Mouse (Mus musculus): ENCODE measurements around the gene Ankrd22. TPM values are rescaled to one million over a fixed set of nuclear protein-coding genes. Genes with fewer than 3 reads are reported as not detected.

The Ankrd22 gene
- polyA plus RNA-seq (2014; fragmentation: Nextera tagmentation; extraction: Ambion mirVana) = 0.94 and 1.6 TPM in 2 replicates

DNA sequence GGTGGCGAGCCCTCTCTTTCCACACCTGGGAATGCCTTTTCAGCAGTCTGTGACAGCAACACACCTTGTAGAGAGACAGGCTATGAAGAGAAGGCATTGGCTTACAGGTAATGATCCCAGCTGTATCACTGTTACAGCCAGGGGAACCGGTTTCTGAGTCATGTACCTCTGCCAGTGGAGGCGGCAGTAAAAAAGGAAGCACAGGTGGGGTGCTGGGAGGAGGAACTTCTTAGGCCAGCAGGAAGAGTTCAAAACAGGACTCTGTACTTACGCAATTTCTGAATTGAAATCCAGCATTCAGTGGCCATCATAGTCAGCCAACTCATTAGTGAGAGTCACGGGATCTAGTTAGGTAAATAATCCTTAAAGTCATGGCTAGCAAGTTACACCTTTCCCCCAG, at the start of gene Ankrd22:
Gene Ankrd22 (minus strand): TSS at position 163 of the 400 bp plus-strand sequence.
- 63% methylated on average over 5 of the region's 5 CpGs for WGBS
- Histone ChIP-seq H3K4me2 (ENCODE audit: low read length) (no peak within 1 kb of the TSS), H3K4me1 (replicated peaks; ENCODE audit: control insufficient read depth, insufficient read depth, low read length) (no peaks in the 10 kb centered on the region), H3K36me3 (ENCODE audit: control insufficient read depth, insufficient read depth, low read length) (no peaks in the 10 kb centered on the region), H3K27me3 (replicated peaks; ENCODE audit: control insufficient read depth, insufficient read depth, low read length) (no peaks in the 10 kb centered on the region), H3K9ac (ENCODE audit: low read length) (no peak within 1 kb of the TSS), H3K27ac (ENCODE audit: low read depth) (no peak within 1 kb of the TSS), H3K9me3 (ENCODE audit: control insufficient read depth, low read length) (no peaks in the 10 kb centered on the region), H3K4me3 (ENCODE audit: low read depth, low read length) (no peak within 1 kb of the TSS)
- ATAC-seq (replicated peaks; ENCODE audit: low FRiP score, low TSS enrichment, low read depth) = peak; percentile 88
- peak; percentile 59 for DNase-seq (ENCODE audit: low spot score)

- no peak overlapping the region for H3K4me3 ChIP-seq (ENCODE audit: low read depth, low read length)
- no peaks in the 10 kb centered on the region for H3K36me3 ChIP-seq (ENCODE audit: control insufficient read depth, insufficient read depth, low read length)
- no peak for ATAC-seq (replicated peaks; ENCODE audit: low FRiP score, low TSS enrichment, low read depth)
- H3K4me2 ChIP-seq (ENCODE audit: low read length) = no peak overlapping the region
- H3K4me1 ChIP-seq (replicated peaks; ENCODE audit: control insufficient read depth, insufficient read depth, low read length) = 0 out of 2 replicates have a peak, but pooled peaks cover 12% of the 10 kb centered on the region
- H3K9ac ChIP-seq (ENCODE audit: low read length) = no peak overlapping the region
- no peak overlapping the region for H3K27ac ChIP-seq (ENCODE audit: low read depth)
- no peaks in the 10 kb centered on the region for H3K27me3 ChIP-seq (replicated peaks; ENCODE audit: control insufficient read depth, insufficient read depth, low read length)
- 49% methylated on average over 4 of the region's 4 CpGs for WGBS
- DNase-seq (ENCODE audit: low spot score) = no peak
- no peaks in the 10 kb centered on the region for H3K9me3 ChIP-seq (ENCODE audit: control insufficient read depth, low read length)
Measured at GRCm38 (mm10) chr19:34214136-34214535, 48.3 kb upstream of the Ankrd22 start.

- Histone ChIP-seq H3K36me3 (ENCODE audit: control insufficient read depth, insufficient read depth, low read length) (no peaks in the 10 kb centered on the region), H3K9ac (ENCODE audit: low read length) (no peak overlapping the region), H3K4me2 (ENCODE audit: low read length) (no peak overlapping the region), H3K4me1 (replicated peaks; ENCODE audit: control insufficient read depth, insufficient read depth, low read length) (0 out of 2 replicates have a peak, but pooled peaks cover 12% of the 10 kb centered on the region), H3K27me3 (replicated peaks; ENCODE audit: control insufficient read depth, insufficient read depth, low read length) (no peaks in the 10 kb centered on the region), H3K27ac (ENCODE audit: low read depth) (no peak overlapping the region), H3K4me3 (ENCODE audit: low read depth, low read length) (no peak overlapping the region), H3K9me3 (ENCODE audit: control insufficient read depth, low read length) (no peaks in the 10 kb centered on the region)
- ATAC-seq (replicated peaks; ENCODE audit: low FRiP score, low TSS enrichment, low read depth) = no peak
- no peak for DNase-seq (ENCODE audit: low spot score)
Measured at GRCm38 (mm10) chr19:34213251-34213645, 47.4 kb upstream of the Ankrd22 start.

DNA sequence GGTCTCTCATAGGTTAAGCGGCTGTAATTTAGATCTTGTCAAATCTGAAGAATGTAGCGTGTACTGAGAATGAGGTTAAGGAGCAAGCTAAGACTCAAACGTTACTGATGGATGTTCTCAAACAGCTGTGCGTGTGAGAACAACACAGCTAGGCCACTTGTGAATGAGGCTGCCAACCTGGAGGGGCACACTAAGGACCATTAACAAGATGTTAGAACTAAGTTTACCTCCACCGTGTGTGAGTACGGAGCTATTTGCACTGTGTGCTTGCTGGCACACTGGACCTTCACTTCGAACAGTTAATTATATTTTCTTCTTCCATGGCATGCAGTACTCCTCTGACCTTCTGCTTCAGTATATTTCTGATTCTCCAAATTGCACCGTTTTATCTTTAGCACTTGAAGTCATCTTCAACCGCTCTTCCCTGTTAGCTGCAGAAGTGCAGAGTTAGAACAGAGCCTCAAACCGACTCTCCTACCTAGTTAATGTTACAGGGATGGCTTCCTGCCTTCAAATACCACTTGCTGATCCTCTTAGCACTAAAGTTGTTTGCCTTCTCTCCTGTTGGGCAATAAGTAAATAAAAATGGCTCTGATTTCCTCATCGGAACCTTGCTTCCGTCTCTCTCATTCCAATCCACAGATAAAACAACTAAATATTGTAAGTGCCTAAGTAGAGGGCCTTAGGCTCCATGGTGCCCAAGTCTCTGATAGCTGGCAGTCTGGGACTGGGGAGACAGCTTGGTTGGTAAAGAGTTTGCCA, 46.8 kb upstream of the Ankrd22 start:
- Histone ChIP-seq H3K4me2 (ENCODE audit: low read length) (no peak overlapping the region), H3K4me3 (ENCODE audit: low read depth, low read length) (no peak overlapping the region), H3K36me3 (ENCODE audit: control insufficient read depth, insufficient read depth, low read length) (no peaks in the 10 kb centered on the region), H3K4me1 (replicated peaks; ENCODE audit: control insufficient read depth, insufficient read depth, low read length) (0 out of 2 replicates have a peak, but pooled peaks cover 12% of the 10 kb centered on the region), H3K27ac (ENCODE audit: low read depth) (no peak overlapping the region), H3K27me3 (replicated peaks; ENCODE audit: control insufficient read depth, insufficient read depth, low read length) (no peaks in the 10 kb centered on the region), H3K9ac (ENCODE audit: low read length) (no peak overlapping the region), H3K9me3 (ENCODE audit: control insufficient read depth, low read length) (no peaks in the 10 kb centered on the region)
- 75% methylated on average over 12 of the region's 12 CpGs for WGBS
- DNase-seq (ENCODE audit: low spot score) (no peak), ATAC-seq (replicated peaks; ENCODE audit: low FRiP score, low TSS enrichment, low read depth) (no peak)

DNA sequence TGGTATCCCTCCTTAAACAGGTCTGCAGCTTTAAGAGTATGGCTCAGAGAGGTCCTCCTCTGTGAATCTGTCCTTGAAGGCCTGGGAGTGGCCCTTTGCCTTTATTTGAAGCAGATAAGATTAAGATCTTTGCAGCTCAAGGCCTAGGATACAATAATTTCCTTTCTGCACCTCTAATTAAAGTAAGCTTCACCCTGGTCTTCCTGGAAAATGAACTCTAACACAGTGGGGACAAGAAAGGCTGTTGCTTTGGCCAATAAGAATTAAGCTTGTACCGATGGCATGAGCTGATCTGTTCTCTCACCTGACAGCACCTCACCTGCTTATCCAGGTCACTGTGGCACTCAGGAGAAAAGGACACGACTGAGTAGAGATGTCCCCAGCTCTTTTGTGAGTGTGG, 45.0 kb upstream of the Ankrd22 start:
- H3K4me3 ChIP-seq (ENCODE audit: low read depth, low read length) = no peak overlapping the region
- WGBS = 53% methylated on average over 2 of the region's 2 CpGs
- 0 out of 2 replicates have a peak, but pooled peaks cover 6% of the 10 kb centered on the region for H3K4me1 ChIP-seq (replicated peaks; ENCODE audit: control insufficient read depth, insufficient read depth, low read length)
- 0 out of 2 replicates have a peak overlapping the region, but pooled peaks have one; percentile 38 for H3K27ac ChIP-seq (ENCODE audit: low read depth)
- no peaks in the 10 kb centered on the region for H3K27me3 ChIP-seq (replicated peaks; ENCODE audit: control insufficient read depth, insufficient read depth, low read length)
- H3K36me3 ChIP-seq (ENCODE audit: control insufficient read depth, insufficient read depth, low read length) = no peaks in the 10 kb centered on the region
- no peaks in the 10 kb centered on the region for H3K9me3 ChIP-seq (ENCODE audit: control insufficient read depth, low read length)
- no peak overlapping the region for H3K9ac ChIP-seq (ENCODE audit: low read length)
- no peak for DNase-seq (ENCODE audit: low spot score)
- peak; percentile 46; the same call in 1 of the 2 replicates for ATAC-seq (replicated peaks; ENCODE audit: low FRiP score, low TSS enrichment, low read depth)
- H3K4me2 ChIP-seq (ENCODE audit: low read length) = no peak overlapping the region

DNA sequence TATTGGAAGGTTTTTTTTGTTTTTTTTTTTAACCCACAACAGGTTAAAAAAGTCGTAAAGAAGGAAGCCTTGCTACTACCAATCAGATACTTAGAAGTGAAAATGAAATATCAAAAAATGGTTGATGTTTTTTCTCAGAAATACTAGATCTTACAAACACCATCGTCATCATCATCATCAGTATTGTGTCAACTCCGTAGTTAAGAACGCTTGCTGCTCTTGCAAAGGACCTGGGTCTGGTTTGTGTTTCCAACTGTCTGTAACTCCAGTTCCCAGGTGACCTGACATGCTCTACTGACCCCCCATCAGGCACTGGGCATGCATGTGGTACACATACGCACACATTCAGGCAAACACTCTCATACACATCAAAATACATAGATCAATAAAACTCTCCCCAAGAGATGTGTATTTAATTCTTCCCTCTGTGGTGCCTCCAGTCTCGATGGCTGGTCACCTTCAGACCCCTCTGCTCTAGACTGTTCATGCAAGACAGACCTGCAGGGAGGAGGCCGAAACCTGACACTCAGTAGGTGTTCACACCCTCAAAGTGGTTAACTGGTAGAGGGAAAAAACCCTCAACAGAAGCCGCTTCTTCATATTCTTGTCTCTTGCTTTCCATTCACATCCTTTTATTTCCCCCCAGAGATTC, 44.2 kb upstream of the Ankrd22 start:
- no peak for DNase-seq (ENCODE audit: low spot score)
- WGBS = 70% methylated on average over 8 of the region's 8 CpGs
- Histone ChIP-seq H3K4me3 (ENCODE audit: low read depth, low read length) (no peak overlapping the region), H3K27ac (ENCODE audit: low read depth) (peak overlapping the region; percentile 38; the same call in 1 of the 2 replicates), H3K27me3 (replicated peaks; ENCODE audit: control insufficient read depth, insufficient read depth, low read length) (no peaks in the 10 kb centered on the region), H3K9me3 (ENCODE audit: control insufficient read depth, low read length) (no peaks in the 10 kb centered on the region), H3K36me3 (ENCODE audit: control insufficient read depth, insufficient read depth, low read length) (no peaks in the 10 kb centered on the region), H3K4me1 (replicated peaks; ENCODE audit: control insufficient read depth, insufficient read depth, low read length) (0 out of 2 replicates have a peak, but pooled peaks cover 6% of the 10 kb centered on the region), H3K9ac (ENCODE audit: low read length) (no peak overlapping the region), H3K4me2 (ENCODE audit: low read length) (no peak overlapping the region)
- ATAC-seq (replicated peaks; ENCODE audit: low FRiP score, low TSS enrichment, low read depth) = 0 out of 2 replicates have a peak, but pooled peaks have one; percentile 24

DNA sequence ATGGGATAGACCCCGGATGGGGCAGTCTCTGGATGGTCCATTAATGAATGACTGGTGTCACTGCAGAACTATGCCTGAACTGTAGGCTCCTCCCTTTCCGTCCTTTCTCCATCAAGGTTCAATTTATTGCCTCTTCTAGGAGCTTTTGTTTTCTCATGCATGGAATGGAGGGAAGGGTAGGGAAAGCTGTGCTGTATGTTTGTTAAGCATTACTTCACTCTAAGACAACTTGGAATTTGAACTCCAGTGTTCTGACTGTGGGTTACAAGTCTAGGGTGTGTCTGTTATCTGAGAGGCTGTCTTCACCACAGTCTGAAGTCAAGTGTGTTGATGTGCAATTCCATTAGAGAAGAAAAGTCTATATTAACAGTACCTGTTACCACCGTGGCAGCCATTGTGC, 43.2 kb upstream of the Ankrd22 start:
- no peaks in the 10 kb centered on the region for H3K27me3 ChIP-seq (replicated peaks; ENCODE audit: control insufficient read depth, insufficient read depth, low read length)
- H3K4me3 ChIP-seq (ENCODE audit: low read depth, low read length) = no peak overlapping the region
- H3K9me3 ChIP-seq (ENCODE audit: control insufficient read depth, low read length) = no peaks in the 10 kb centered on the region
- H3K4me1 ChIP-seq (replicated peaks; ENCODE audit: control insufficient read depth, insufficient read depth, low read length) = 0 out of 2 replicates have a peak, but pooled peaks cover 6% of the 10 kb centered on the region
- H3K4me2 ChIP-seq (ENCODE audit: low read length) = 0 out of 2 replicates have a peak overlapping the region, but pooled peaks have one; percentile 1
- 58% methylated on average over 3 of the region's 3 CpGs for WGBS
- DNase-seq (ENCODE audit: low spot score) (no peak), ATAC-seq (replicated peaks; ENCODE audit: low FRiP score, low TSS enrichment, low read depth) (peak; percentile 94)
- H3K36me3 ChIP-seq (ENCODE audit: control insufficient read depth, insufficient read depth, low read length) = no peaks in the 10 kb centered on the region
- no peak overlapping the region for H3K27ac ChIP-seq (ENCODE audit: low read depth)
- H3K9ac ChIP-seq (ENCODE audit: low read length) = no peak overlapping the region

GRCm38 (mm10) chr19:34206760-34207440, 41.0 kb upstream of the Ankrd22 start:
- Histone ChIP-seq H3K27me3 (replicated peaks; ENCODE audit: control insufficient read depth, insufficient read depth, low read length) (no peaks in the 10 kb centered on the region), H3K9ac (ENCODE audit: low read length) (no peak overlapping the region), H3K9me3 (ENCODE audit: control insufficient read depth, low read length) (no peaks in the 10 kb centered on the region), H3K4me2 (ENCODE audit: low read length) (no peak overlapping the region), H3K4me3 (ENCODE audit: low read depth, low read length) (no peak overlapping the region), H3K36me3 (ENCODE audit: control insufficient read depth, insufficient read depth, low read length) (no peaks in the 10 kb centered on the region), H3K27ac (ENCODE audit: low read depth) (no peak overlapping the region), H3K4me1 (replicated peaks; ENCODE audit: control insufficient read depth, insufficient read depth, low read length) (0 out of 2 replicates have a peak, but pooled peaks cover 4% of the 10 kb centered on the region)
- WGBS = 77% methylated on average over 8 of the region's 8 CpGs
- DNase-seq (ENCODE audit: low spot score) (no peak), ATAC-seq (replicated peaks; ENCODE audit: low FRiP score, low TSS enrichment, low read depth) (no peak)

All from intestine, embryonic 14.5 days (tissue).